Mouse (Mus musculus) embryonic facial prominence, embryonic 15.5 days (tissue): Measurements from ENCODE around the gene BC004004. TPM values are rescaled to one million over a fixed set of nuclear protein-coding genes. Genes with fewer than 3 reads are reported as not detected.

Source experiments
- ATAC-seq: fragments of 200-750 bp; cut with Nextera tagmentation; 2 replicates; pipeline ENCODE4 v1.8.0; 2017; ENCODE audit warnings: low read depth, moderate TSS enrichment; ENCODE audit not compliant: insufficient number of reproducible peaks, low FRiP score, low TSS enrichment
- H3K27ac ChIP-seq: fragments of 300-500 bp; sonication (generic); replicated peaks from 2 replicates; pipeline ENCODE4 v1.5.1; 2015; ENCODE audit warnings: mild to moderate bottlenecking, inconsistent platforms
- H3K27me3 ChIP-seq: fragments of 300-500 bp; sonication (generic); 2 replicates; pipeline ENCODE4 v1.6.1; 2015; ENCODE audit warnings: inconsistent platforms
- H3K36me3 ChIP-seq: fragments of 300-500 bp; sonication (generic); 2 replicates; pipeline ENCODE4 v1.6.1; 2015; ENCODE audit warnings: mild to moderate bottlenecking, inconsistent platforms
- H3K4me1 ChIP-seq: fragments of 300-500 bp; sonication (generic); 2 replicates; pipeline ENCODE4 v1.6.1; 2015; ENCODE audit warnings: inconsistent platforms
- H3K4me2 ChIP-seq: fragments of 300-500 bp; sonication (generic); replicated peaks from 2 replicates; pipeline ENCODE4 v1.6.1; 2015; ENCODE audit warnings: mild to moderate bottlenecking, inconsistent platforms
- H3K4me3 ChIP-seq: fragments of 300-500 bp; sonication (generic); replicated peaks from 2 replicates; pipeline ENCODE4 v1.5.1; 2015; ENCODE audit warnings: mild to moderate bottlenecking, inconsistent platforms
- H3K9ac ChIP-seq: fragments of 300-500 bp; sonication (generic); 2 replicates; pipeline ENCODE4 v1.6.1; 2015; ENCODE audit warnings: inconsistent platforms
- H3K9me3 ChIP-seq: fragments of 300-500 bp; sonication (generic); replicated peaks from 2 replicates; pipeline ENCODE4 v1.6.1; 2016; ENCODE audit warnings: inconsistent platforms
- WGBS: fragments of 180-500 bp; shearing (Covaris S2); methylation state at CpG from one replicate; pipeline ENCODE4 v1.1.7; 2015; 5-methylcytosine and 5-hydroxymethylcytosine counted together
- polyA plus RNA-seq: library from polyadenylated mRNA; unstranded; fragments of >200 nt; fragmentation: Nextera tagmentation; extraction: Ambion mirVana; gene quantifications from 2 replicates; pipeline ENCODE4 v1.2.1, GENCODE M21; 2015

BC004004 gene
- polyA plus RNA-seq, 1 experiment from 2014 or later = 85.8 TPM

GRCm38 (mm10) chr17:29273156-29273555, 4.6 kb downstream of the BC004004 start:
- ATAC-seq = no peak
- H3K27ac ChIP-seq = no peak overlapping the region

GRCm38 (mm10) chr17:29273889-29274288, 5.3 kb downstream of the BC004004 start:
- no peak overlapping the region for H3K27ac ChIP-seq
- H3K4me2 ChIP-seq = no peak overlapping the region
- H3K4me3 ChIP-seq = no peak overlapping the region
- WGBS = 73% methylated on average over 11 of the region's 11 CpGs
- H3K9ac ChIP-seq = no peak overlapping the region
- peaks cover 8% of the 10 kb centered on the region; the same call in 1 of the 2 replicates for H3K4me1 ChIP-seq
- H3K36me3 ChIP-seq = no peaks in the 10 kb centered on the region
- H3K9me3 ChIP-seq = no peaks in the 10 kb centered on the region
- no peaks in the 10 kb centered on the region for H3K27me3 ChIP-seq
- no peak for ATAC-seq

More at GRCm38 (mm10) chr17:29273156-29273555, 4.6 kb downstream of the BC004004 start:
- H3K9me3 ChIP-seq = no peaks in the 10 kb centered on the region
- WGBS = 82% methylated on average over 7 of the region's 7 CpGs
- peaks cover 10% of the 10 kb centered on the region for H3K4me1 ChIP-seq
- H3K4me2 ChIP-seq = no peak overlapping the region
- no peak overlapping the region for H3K9ac ChIP-seq
- no peaks in the 10 kb centered on the region for H3K36me3 ChIP-seq
- no peaks in the 10 kb centered on the region for H3K27me3 ChIP-seq
- H3K4me3 ChIP-seq = no peak overlapping the region

GRCm38 (mm10) chr17:29280422-29280821, 11.8 kb downstream of the BC004004 start:
- Histone ChIP-seq H3K9ac (no peak overlapping the region), H3K27me3 (no peaks in the 10 kb centered on the region), H3K4me2 (no peak overlapping the region), H3K4me3 (no peak overlapping the region), H3K27ac (no peak overlapping the region), H3K9me3 (no peaks in the 10 kb centered on the region), H3K36me3 (peaks cover 27% of the 10 kb centered on the region), H3K4me1 (no peaks in the 10 kb centered on the region)
- WGBS = 91% methylated on average over 5 of the region's 5 CpGs
- ATAC-seq = no peak

- H3K9ac ChIP-seq = no peak overlapping the region
- H3K27ac ChIP-seq = no peak overlapping the region
- 83% methylated on average over 5 of the region's 5 CpGs for WGBS
- no peaks in the 10 kb centered on the region for H3K27me3 ChIP-seq
- no peaks in the 10 kb centered on the region for H3K4me1 ChIP-seq
- H3K9me3 ChIP-seq = no peaks in the 10 kb centered on the region
- H3K36me3 ChIP-seq = peaks cover 34% of the 10 kb centered on the region
- H3K4me3 ChIP-seq = no peak overlapping the region
- H3K4me2 ChIP-seq = no peak overlapping the region
- ATAC-seq = no peak
These were observed 13.0 kb downstream of the BC004004 start for GRCm38 (mm10) chr17:29281541-29281940.

- no peak for ATAC-seq
- no peaks in the 10 kb centered on the region for H3K27me3 ChIP-seq
- no peaks in the 10 kb centered on the region for H3K9me3 ChIP-seq
- H3K9ac ChIP-seq = no peak overlapping the region
- H3K36me3 ChIP-seq = peaks cover 35% of the 10 kb centered on the region
- 76% methylated on average over 21 of the region's 21 CpGs for WGBS
- no peak overlapping the region for H3K27ac ChIP-seq
- no peak overlapping the region for H3K4me3 ChIP-seq
- H3K4me2 ChIP-seq = no peak overlapping the region
- no peaks in the 10 kb centered on the region for H3K4me1 ChIP-seq
These were observed 13.8 kb downstream of the BC004004 start for GRCm38 (mm10) chr17:29282216-29282952.

- peaks cover 48% of the 10 kb centered on the region for H3K36me3 ChIP-seq
- 79% methylated on average over 7 of the region's 7 CpGs for WGBS
- ATAC-seq = no peak
- H3K4me1 ChIP-seq = no peaks in the 10 kb centered on the region
- H3K27me3 ChIP-seq = no peaks in the 10 kb centered on the region
- H3K27ac ChIP-seq = no peak overlapping the region
- H3K4me3 ChIP-seq = no peak overlapping the region
- H3K9ac ChIP-seq = no peak overlapping the region
- H3K4me2 ChIP-seq = no peak overlapping the region
- H3K9me3 ChIP-seq = no peaks in the 10 kb centered on the region
These were observed 23.2 kb downstream of the BC004004 start for GRCm38 (mm10) chr17:29291793-29292192.

- H3K9me3 ChIP-seq = no peaks in the 10 kb centered on the region
- 74% methylated on average over 3 of the region's 3 CpGs for WGBS
- H3K9ac ChIP-seq = no peak overlapping the region
- H3K4me1 ChIP-seq = 0 out of 2 replicates have a peak, but pooled peaks cover 3% of the 10 kb centered on the region
- ATAC-seq = no peak
- H3K4me3 ChIP-seq = no peak overlapping the region
- no peak overlapping the region for H3K4me2 ChIP-seq
- no peaks in the 10 kb centered on the region for H3K27me3 ChIP-seq
- H3K27ac ChIP-seq = no peak overlapping the region
- H3K36me3 ChIP-seq = peaks cover 53% of the 10 kb centered on the region
These were observed 24.4 kb downstream of the BC004004 start for GRCm38 (mm10) chr17:29292996-29293395.

- no peak for ATAC-seq
These were observed 25.4 kb downstream of the BC004004 start for GRCm38 (mm10) chr17:29293807-29294605.

GRCm38 (mm10) chr17:29295835-29296234, 27.2 kb downstream of the BC004004 start:
- 64% methylated on average over 5 of the region's 5 CpGs for WGBS
- Histone ChIP-seq H3K9me3 (no peaks in the 10 kb centered on the region), H3K9ac (no peak overlapping the region), H3K27ac (no peak overlapping the region), H3K36me3 (peaks cover 72% of the 10 kb centered on the region), H3K4me3 (no peak overlapping the region), H3K4me1 (0 out of 2 replicates have a peak, but pooled peaks cover 3% of the 10 kb centered on the region), H3K27me3 (no peaks in the 10 kb centered on the region), H3K4me2 (no peak overlapping the region)
- no peak for ATAC-seq

More at GRCm38 (mm10) chr17:29293807-29294605, 25.4 kb downstream of the BC004004 start:
- no peak overlapping the region for H3K9ac ChIP-seq
- H3K36me3 ChIP-seq = peaks cover 60% of the 10 kb centered on the region
- H3K27me3 ChIP-seq = no peaks in the 10 kb centered on the region
- no peak overlapping the region for H3K4me2 ChIP-seq
- H3K4me3 ChIP-seq = no peak overlapping the region
- 65% methylated on average over 9 of the region's 9 CpGs for WGBS
- H3K4me1 ChIP-seq = 0 out of 2 replicates have a peak, but pooled peaks cover 3% of the 10 kb centered on the region
- no peaks in the 10 kb centered on the region for H3K9me3 ChIP-seq
- H3K27ac ChIP-seq = no peak overlapping the region

GRCm38 (mm10) chr17:29297321-29297720, 28.7 kb downstream of the BC004004 start:
- Histone ChIP-seq H3K27ac (no peak overlapping the region), H3K36me3 (peaks cover 80% of the 10 kb centered on the region), H3K4me1 (0 out of 2 replicates have a peak, but pooled peaks cover 6% of the 10 kb centered on the region), H3K27me3 (no peaks in the 10 kb centered on the region), H3K4me2 (no peak overlapping the region), H3K4me3 (no peak overlapping the region), H3K9ac (no peak overlapping the region), H3K9me3 (no peaks in the 10 kb centered on the region)
- whole genome bisulfite sequencing = 47% methylated on average over 10 of the region's 10 CpGs
- no peak for ATAC-seq

GRCm38 (mm10) chr17:29297813-29298212, 29.2 kb downstream of the BC004004 start:
- no peaks in the 10 kb centered on the region for H3K27me3 ChIP-seq
- H3K4me3 ChIP-seq = no peak overlapping the region
- no peak overlapping the region for H3K27ac ChIP-seq
- H3K36me3 ChIP-seq = peaks cover 79% of the 10 kb centered on the region
- 86% methylated on average over 6 of the region's 6 CpGs for WGBS
- 0 out of 2 replicates have a peak, but pooled peaks cover 7% of the 10 kb centered on the region for H3K4me1 ChIP-seq
- no peak for ATAC-seq
- H3K4me2 ChIP-seq = no peak overlapping the region
- no peak overlapping the region for H3K9ac ChIP-seq
- no peaks in the 10 kb centered on the region for H3K9me3 ChIP-seq
